Mouse (Mus musculus) midbrain, postnatal 0 days (tissue): Measurements from ENCODE around the gene Abhd5. TPM values are rescaled to one million over a fixed set of nuclear protein-coding genes. Genes with fewer than 3 reads are reported as not detected.

Experiments
- ATAC-seq: fragments of 200-750 bp; cut with Nextera tagmentation; 2 replicates; pipeline ENCODE4 v1.8.0; 2017; ENCODE audit warnings: moderate number of reproducible peaks, mild to moderate bottlenecking, moderate TSS enrichment, moderate library complexity; ENCODE audit not compliant: low FRiP score
- DNase-seq: peaks from one replicate; pipeline ENCODE4 v3.0.0-alpha.2; 2015; ENCODE audit warnings: low spot score
- H3K27ac ChIP-seq: fragments of 300-500 bp; sonication (generic); 2 replicates; pipeline ENCODE4 v1.5.1; 2014; ENCODE audit warnings: low read depth, mild to moderate bottlenecking, low read length, mixed read lengths
- H3K27me3 ChIP-seq: fragments of 300-500 bp; sonication (generic); 2 replicates; pipeline ENCODE4 v1.6.1; 2014; ENCODE audit warnings: low read length, control low read depth, mixed read lengths; ENCODE audit not compliant: insufficient read depth
- H3K36me3 ChIP-seq: fragments of 300-500 bp; sonication (generic); 2 replicates; pipeline ENCODE4 v1.6.1; 2014; ENCODE audit warnings: low read length, control low read depth, mixed read lengths; ENCODE audit not compliant: insufficient read depth
- H3K4me1 ChIP-seq: fragments of 300-500 bp; sonication (generic); 2 replicates; pipeline ENCODE4 v1.6.1; 2014; ENCODE audit warnings: mild to moderate bottlenecking, control low read depth, antibody characterized with exemption, low read length, mixed read lengths; ENCODE audit not compliant: insufficient read depth
- H3K4me2 ChIP-seq: fragments of 300-500 bp; sonication (generic); 2 replicates; pipeline ENCODE4 v1.6.1; 2014; ENCODE audit warnings: low read depth, mild to moderate bottlenecking, low read length, mixed read lengths; ENCODE audit not compliant: poor library complexity, severe bottlenecking
- H3K4me3 ChIP-seq: fragments of 300-500 bp; sonication (generic); 2 replicates; pipeline ENCODE4 v1.5.1; 2014; ENCODE audit warnings: low read depth, mild to moderate bottlenecking, low read length, moderate library complexity
- H3K9ac ChIP-seq: fragments of 300-500 bp; sonication (generic); replicated peaks from 2 replicates; pipeline ENCODE4 v1.6.1; 2014; ENCODE audit warnings: mild to moderate bottlenecking, low read length, moderate library complexity, mixed read lengths; ENCODE audit not compliant: poor library complexity, severe bottlenecking
- H3K9me3 ChIP-seq: fragments of 300-500 bp; sonication (generic); 2 replicates; pipeline ENCODE4 v1.6.1; 2016; ENCODE audit warnings: low read length, control low read depth
- CTCF ChIP-seq: IDR thresholded peaks from 2 replicates; pipeline ENCODE4 v1.5.1; 2016; ENCODE audit warnings: antibody characterized with exemption, mild to moderate bottlenecking
- WGBS: fragments of 180-500 bp; shearing (Covaris S2); extraction: QIAGEN DNeasy Blood & Tissue Kit; methylation state at CpG from one replicate; pipeline ENCODE4 v1.1.7; 2014; 5-methylcytosine and 5-hydroxymethylcytosine counted together
- polyA plus RNA-seq: library from polyadenylated mRNA; unstranded; fragments of >200 nt; fragmentation: Nextera tagmentation; extraction: Ambion mirVana; gene quantifications from 2 replicates; pipeline ENCODE4 v1.2.1, GENCODE M21; 2015
- total RNA-seq: library from RNA; depleted of rRNA; stranded (reverse); fragments of >200 nt; gene quantifications from 2 replicates; pipeline ENCODE4 v1.2.3, GENCODE M21; 2014

The Abhd5 gene
- total and polyA plus RNA-seq, 2 experiments from 2014 or later: 24.3 to 52.2 TPM

DNA sequence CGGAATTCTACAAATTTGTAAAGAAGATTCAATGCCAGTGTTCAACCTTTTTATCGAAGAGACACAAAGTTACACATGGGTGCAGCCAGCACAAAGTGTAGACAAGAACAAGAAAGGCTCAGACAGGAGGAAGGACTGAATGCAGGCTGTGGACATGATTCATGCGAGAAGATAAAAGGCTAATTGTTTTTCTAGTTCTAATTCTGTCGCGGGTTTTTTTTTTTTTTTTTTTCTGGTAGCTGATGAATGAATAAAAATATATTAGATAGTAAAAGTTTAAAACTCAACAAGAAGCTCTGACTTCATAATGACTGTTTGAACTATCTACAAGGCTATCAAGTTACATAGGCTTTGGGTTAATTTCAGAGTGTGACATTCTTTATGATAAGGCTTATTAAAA is 11.4 kb upstream of the Abhd5 start:
- H3K9ac ChIP-seq: no peak overlapping the region
- H3K27me3 ChIP-seq: no peaks in the 10 kb centered on the region
- 67% methylated on average over 5 of the region's 5 CpGs for WGBS
- DNase-seq (no peak), ATAC-seq (no peak)
- no peak overlapping the region for H3K4me2 ChIP-seq
- H3K9me3 ChIP-seq: no peaks in the 10 kb centered on the region
- no peak for TF ChIP-seq CTCF
- no peak overlapping the region for H3K27ac ChIP-seq
- H3K4me3 ChIP-seq: no peak overlapping the region
- no peaks in the 10 kb centered on the region for H3K36me3 ChIP-seq
- H3K4me1 ChIP-seq: no peaks in the 10 kb centered on the region

GRCm38 (mm10) chr9:122343399-122343798 is 8.0 kb upstream of the Abhd5 start:
- Histone ChIP-seq H3K36me3 (no peaks in the 10 kb centered on the region), H3K27me3 (no peaks in the 10 kb centered on the region), H3K9me3 (no peaks in the 10 kb centered on the region), H3K9ac (no peak overlapping the region), H3K4me1 (no peaks in the 10 kb centered on the region), H3K27ac (no peak overlapping the region), H3K4me3 (no peak overlapping the region), H3K4me2 (no peak overlapping the region)
- DNase-seq (no peak), ATAC-seq (no peak)
- WGBS: 86% methylated on average over 7 of the region's 7 CpGs
- no peak for TF ChIP-seq CTCF

DNA sequence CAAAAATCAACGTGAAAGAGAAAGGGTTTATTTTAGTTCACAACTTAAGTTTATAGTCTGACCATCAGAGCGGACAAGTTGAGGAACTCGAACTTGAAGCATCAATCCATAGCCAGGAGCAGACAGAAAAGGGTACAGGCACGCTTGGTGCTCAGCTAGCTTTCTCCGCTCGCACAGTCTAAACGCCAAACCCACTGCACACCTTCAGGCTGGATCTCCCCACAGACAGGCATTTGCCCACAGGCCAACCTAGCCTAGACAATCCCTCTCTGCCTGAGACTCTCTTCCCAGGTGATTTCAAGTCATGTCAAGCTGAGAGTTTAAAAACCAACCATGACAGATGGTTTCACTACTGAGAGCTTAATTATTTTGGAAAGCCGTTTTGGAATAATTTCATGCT is 6.8 kb upstream of the Abhd5 start:
- DNase-seq (no peak), ATAC-seq (no peak)
- no peak for TF ChIP-seq CTCF
- Histone ChIP-seq H3K36me3 (no peaks in the 10 kb centered on the region), H3K27ac (no peak overlapping the region), H3K9ac (no peak overlapping the region), H3K27me3 (no peaks in the 10 kb centered on the region), H3K9me3 (no peaks in the 10 kb centered on the region), H3K4me3 (no peak overlapping the region), H3K4me1 (no peaks in the 10 kb centered on the region), H3K4me2 (no peak overlapping the region)
- 74% methylated on average over 8 of the region's 8 CpGs for WGBS

GRCm38 (mm10) chr9:122345291-122345690 is 6.1 kb upstream of the Abhd5 start:
- no peak for ATAC-seq
- no peaks in the 10 kb centered on the region for H3K36me3 ChIP-seq
- H3K9me3 ChIP-seq: no peaks in the 10 kb centered on the region
- no peak overlapping the region for H3K9ac ChIP-seq
- H3K27ac ChIP-seq: no peak overlapping the region
- no peak for DNase-seq
- no peak for TF ChIP-seq CTCF
- no peaks in the 10 kb centered on the region for H3K4me1 ChIP-seq
- no peak overlapping the region for H3K4me2 ChIP-seq
- 79% methylated on average over 3 of the region's 3 CpGs for WGBS
- H3K27me3 ChIP-seq: no peaks in the 10 kb centered on the region
- no peak overlapping the region for H3K4me3 ChIP-seq

DNA sequence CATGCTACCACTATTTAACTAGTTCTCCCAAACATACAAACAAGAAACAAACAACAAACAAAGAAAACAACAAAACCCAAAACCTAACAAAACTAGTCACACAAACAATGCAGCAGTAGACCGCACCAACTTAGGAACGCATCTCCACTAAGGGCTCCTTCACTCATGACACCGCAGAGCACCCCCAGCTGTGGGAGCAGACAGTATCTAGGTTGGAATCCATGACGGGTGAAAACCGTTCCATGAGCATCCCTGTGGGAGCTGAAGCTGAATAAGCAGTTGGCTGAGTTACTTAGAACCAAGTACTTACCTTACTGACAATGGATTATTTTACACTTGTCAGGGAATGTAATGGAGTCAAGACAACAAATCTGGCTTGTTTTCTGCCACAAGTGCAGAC is 5.3 kb upstream of the Abhd5 start:
- no peak for ATAC-seq
- DNase-seq: no peak
- TF ChIP-seq CTCF: no peak
- no peak overlapping the region for H3K9ac ChIP-seq
- no peaks in the 10 kb centered on the region for H3K4me1 ChIP-seq
- H3K4me3 ChIP-seq: no peak overlapping the region
- no peaks in the 10 kb centered on the region for H3K27me3 ChIP-seq
- H3K9me3 ChIP-seq: no peaks in the 10 kb centered on the region
- no peaks in the 10 kb centered on the region for H3K36me3 ChIP-seq
- WGBS: 81% methylated on average over 5 of the region's 5 CpGs
- H3K27ac ChIP-seq: no peak overlapping the region
- H3K4me2 ChIP-seq: no peak overlapping the region

DNA sequence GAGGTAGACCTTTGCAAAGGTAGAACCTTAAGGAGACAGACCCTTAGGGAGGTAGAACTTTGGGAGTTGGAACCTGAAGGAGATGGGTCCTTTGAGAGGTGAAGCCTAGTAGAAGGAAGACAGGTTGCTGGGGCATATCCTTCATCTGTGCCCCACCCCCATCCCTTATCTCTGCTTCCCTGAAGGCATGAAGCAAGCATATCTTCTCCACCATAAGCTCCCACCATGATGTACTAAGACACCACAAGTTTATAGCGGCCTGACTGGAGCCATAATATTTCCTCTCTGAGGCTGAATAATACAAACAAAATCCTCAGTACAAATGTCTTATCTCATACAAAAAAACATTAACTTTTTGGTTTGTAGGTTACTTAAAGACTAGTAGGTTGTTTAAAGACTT is 3.5 kb upstream of the Abhd5 start:
- no peak for TF ChIP-seq CTCF
- ATAC-seq (no peak), DNase-seq (no peak)
- 92% methylated on average over 1 of the region's 1 CpGs for WGBS
- no peak overlapping the region for H3K4me2 ChIP-seq
- H3K36me3 ChIP-seq: no peaks in the 10 kb centered on the region
- H3K27ac ChIP-seq: no peak overlapping the region
- no peaks in the 10 kb centered on the region for H3K9me3 ChIP-seq
- no peak overlapping the region for H3K4me3 ChIP-seq
- H3K27me3 ChIP-seq: no peaks in the 10 kb centered on the region
- no peak overlapping the region for H3K9ac ChIP-seq
- H3K4me1 ChIP-seq: no peaks in the 10 kb centered on the region
